Mouse (Mus musculus): ENCODE data around the gene Wfdc2. TPM values are rescaled to one million over a fixed set of nuclear protein-coding genes. Genes with fewer than 3 reads are reported as not detected.

Gene Wfdc2
- total and polyA plus RNA-seq, 2 experiments: 4.6 to 9.9 TPM

GRCm38 (mm10) chr2:164549963-164550894 is 12.0 kb upstream of the Wfdc2 start:
- Histone ChIP-seq H3K27me3 (ENCODE audit: control insufficient read depth, insufficient read depth, low read length) (peaks cover 6% of the 10 kb centered on the region; the same call in 1 of the 2 replicates), H3K27ac (replicated peaks; ENCODE audit: insufficient read depth, low read depth, low read length) (no peak overlapping the region), H3K79me2 (ENCODE audit: control insufficient read depth, insufficient read depth, low read length) (no peaks in the 10 kb centered on the region), H3K4me3 (ENCODE audit: insufficient read depth, low read depth, low read length) (no peak overlapping the region), H3K9ac (ENCODE audit: low read depth, low read length) (no peak overlapping the region), H3K36me3 (ENCODE audit: control insufficient read depth, insufficient read depth, low read length) (no peaks in the 10 kb centered on the region), H3K4me1 (ENCODE audit: control insufficient read depth, insufficient read depth, low read length) (no peaks in the 10 kb centered on the region)
- TF ChIP-seq POLR2A (IDR thresholded peaks at IDR 0.05; ENCODE audit: extremely low read depth, insufficient read depth, low read length): no peak
- no peak for TF ChIP-seq CTCF (IDR thresholded peaks at IDR 0.05; ENCODE audit: low read depth, low read length)
- DNase-seq (ENCODE audit: extremely low read depth, low read depth, low spot score): no peak
- 29% methylated on average over 10 of the region's 10 CpGs for WGBS

- H3K36me3 ChIP-seq (ENCODE audit: control insufficient read depth, insufficient read depth, low read length): no peaks in the 10 kb centered on the region
- WGBS: 80% methylated on average over 2 of the region's 2 CpGs
- H3K27ac ChIP-seq (replicated peaks; ENCODE audit: insufficient read depth, low read depth, low read length): no peak overlapping the region
- DNase-seq (ENCODE audit: extremely low read depth, low read depth, low spot score): no peak
- H3K4me1 ChIP-seq (ENCODE audit: control insufficient read depth, insufficient read depth, low read length): no peaks in the 10 kb centered on the region
- no peak overlapping the region for H3K4me3 ChIP-seq (ENCODE audit: insufficient read depth, low read depth, low read length)
- no peak overlapping the region for H3K9ac ChIP-seq (ENCODE audit: low read depth, low read length)
- H3K27me3 ChIP-seq (ENCODE audit: control insufficient read depth, insufficient read depth, low read length): peaks cover 6% of the 10 kb centered on the region; the same call in 1 of the 2 replicates
- no peaks in the 10 kb centered on the region for H3K79me2 ChIP-seq (ENCODE audit: control insufficient read depth, insufficient read depth, low read length)
- TF ChIP-seq CTCF (IDR thresholded peaks at IDR 0.05; ENCODE audit: low read depth, low read length) (no peak), POLR2A (IDR thresholded peaks at IDR 0.05; ENCODE audit: extremely low read depth, insufficient read depth, low read length) (no peak)
Measured at GRCm38 (mm10) chr2:164550895-164551269, 11.3 kb upstream of the Wfdc2 start.

GRCm38 (mm10) chr2:164551502-164551901 is 10.7 kb upstream of the Wfdc2 start:
- Histone ChIP-seq H3K36me3 (ENCODE audit: control insufficient read depth, insufficient read depth, low read length) (no peaks in the 10 kb centered on the region), H3K4me1 (ENCODE audit: control insufficient read depth, insufficient read depth, low read length) (no peaks in the 10 kb centered on the region), H3K27me3 (ENCODE audit: control insufficient read depth, insufficient read depth, low read length) (peaks cover 6% of the 10 kb centered on the region; the same call in 1 of the 2 replicates), H3K4me3 (ENCODE audit: insufficient read depth, low read depth, low read length) (no peak overlapping the region), H3K9ac (ENCODE audit: low read depth, low read length) (no peak overlapping the region), H3K79me2 (ENCODE audit: control insufficient read depth, insufficient read depth, low read length) (no peaks in the 10 kb centered on the region), H3K27ac (replicated peaks; ENCODE audit: insufficient read depth, low read depth, low read length) (no peak overlapping the region)
- DNase-seq (ENCODE audit: extremely low read depth, low read depth, low spot score): no peak
- TF ChIP-seq POLR2A (IDR thresholded peaks at IDR 0.05; ENCODE audit: extremely low read depth, insufficient read depth, low read length): no peak
- no peak for TF ChIP-seq CTCF (IDR thresholded peaks at IDR 0.05; ENCODE audit: low read depth, low read length)
- WGBS: 81% methylated on average over 9 of the region's 9 CpGs

GRCm38 (mm10) chr2:164558426-164558825 is 3.8 kb upstream of the Wfdc2 start:
- Histone ChIP-seq H3K79me2 (ENCODE audit: control insufficient read depth, insufficient read depth, low read length) (no peaks in the 10 kb centered on the region), H3K27me3 (ENCODE audit: control insufficient read depth, insufficient read depth, low read length) (no peaks in the 10 kb centered on the region), H3K9ac (ENCODE audit: low read depth, low read length) (no peak overlapping the region), H3K4me1 (ENCODE audit: control insufficient read depth, insufficient read depth, low read length) (peaks cover 5% of the 10 kb centered on the region), H3K4me3 (ENCODE audit: insufficient read depth, low read depth, low read length) (no peak overlapping the region), H3K36me3 (ENCODE audit: control insufficient read depth, insufficient read depth, low read length) (no peaks in the 10 kb centered on the region), H3K27ac (replicated peaks; ENCODE audit: insufficient read depth, low read depth, low read length) (no peak overlapping the region)
- WGBS: 66% methylated on average over 8 of the region's 8 CpGs
- DNase-seq (ENCODE audit: extremely low read depth, low read depth, low spot score): no peak
- no peak for TF ChIP-seq POLR2A (IDR thresholded peaks at IDR 0.05; ENCODE audit: extremely low read depth, insufficient read depth, low read length)
- TF ChIP-seq CTCF (IDR thresholded peaks at IDR 0.05; ENCODE audit: low read depth, low read length): no peak

GRCm38 (mm10) chr2:164558991-164559645 is 3.1 kb upstream of the Wfdc2 start:
- DNase-seq (ENCODE audit: extremely low read depth, low read depth, low spot score): no peak
- Histone ChIP-seq H3K9ac (ENCODE audit: low read depth, low read length) (no peak overlapping the region), H3K79me2 (ENCODE audit: control insufficient read depth, insufficient read depth, low read length) (no peaks in the 10 kb centered on the region), H3K4me1 (ENCODE audit: control insufficient read depth, insufficient read depth, low read length) (peaks cover 5% of the 10 kb centered on the region), H3K27ac (replicated peaks; ENCODE audit: insufficient read depth, low read depth, low read length) (no peak overlapping the region), H3K27me3 (ENCODE audit: control insufficient read depth, insufficient read depth, low read length) (no peaks in the 10 kb centered on the region), H3K4me3 (ENCODE audit: insufficient read depth, low read depth, low read length) (no peak overlapping the region), H3K36me3 (ENCODE audit: control insufficient read depth, insufficient read depth, low read length) (no peaks in the 10 kb centered on the region)
- no peak for TF ChIP-seq CTCF (IDR thresholded peaks at IDR 0.05; ENCODE audit: low read depth, low read length)
- no peak for TF ChIP-seq POLR2A (IDR thresholded peaks at IDR 0.05; ENCODE audit: extremely low read depth, insufficient read depth, low read length)
- WGBS: 54% methylated on average over 16 of the region's 16 CpGs
